Mouse (Mus musculus) gastrocnemius, postnatal 10 days (tissue): ENCODE measurements around the gene Zkscan7. TPM values are rescaled to one million over a fixed set of nuclear protein-coding genes. Genes with fewer than 3 reads are reported as not detected.
"Not testable (repeated sequence)": the region's sequence is repeated elsewhere in the genome, so short reads cannot be mapped to it uniquely, and the experiment has no call there.

ENCODE experiments used
- DNase-seq: peaks from one replicate; pipeline ENCODE4 v3.0.0; 2021; ENCODE audit warnings: mixed read lengths
- long read RNA-seq, 2 experiments: library from polyadenylated mRNA; stranded (forward); transcript quantifications; one replicate each; pipeline ENCODE4 v2.0.0; 2021
- total RNA-seq, 2 experiments: library from RNA; stranded (reverse); gene quantifications; 2 replicates each; pipeline ENCODE4 v1.2.3; 2021

Gene Zkscan7
- total RNA-seq: 1 to 10 TPM; 4.9 to 6.1 TPM
- long read RNA-seq, experiment 1, partial matches to known transcripts: 0 of 2 reads
- long read RNA-seq, experiment 1, other reads (novel, unspliced or antisense): 2 of 2 reads
- long read RNA-seq, experiment 2: 0 reads

DNA sequence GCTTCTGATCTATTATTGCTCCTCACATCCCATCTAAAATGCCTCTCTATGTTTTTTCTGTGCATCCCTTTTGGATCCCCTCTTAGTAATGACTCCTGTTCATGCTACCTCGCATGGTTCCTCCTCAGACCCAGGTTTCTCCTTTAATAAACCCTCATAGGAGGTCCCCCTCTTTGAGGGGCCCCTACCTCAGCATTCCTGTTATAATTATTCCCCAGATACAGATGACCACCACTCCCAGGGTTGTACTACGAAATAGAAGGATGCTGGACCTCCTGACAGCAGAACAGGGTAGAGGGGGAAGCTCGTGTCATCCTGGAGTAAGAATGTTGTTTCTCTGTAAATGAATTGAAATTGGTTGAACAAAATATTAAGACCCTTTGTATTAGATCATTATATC, at the start of gene Zkscan7:
TSS of gene Zkscan7 (plus strand) at position 301 of the 400 bp plus-strand sequence.
- no peak for DNase-seq

DNA sequence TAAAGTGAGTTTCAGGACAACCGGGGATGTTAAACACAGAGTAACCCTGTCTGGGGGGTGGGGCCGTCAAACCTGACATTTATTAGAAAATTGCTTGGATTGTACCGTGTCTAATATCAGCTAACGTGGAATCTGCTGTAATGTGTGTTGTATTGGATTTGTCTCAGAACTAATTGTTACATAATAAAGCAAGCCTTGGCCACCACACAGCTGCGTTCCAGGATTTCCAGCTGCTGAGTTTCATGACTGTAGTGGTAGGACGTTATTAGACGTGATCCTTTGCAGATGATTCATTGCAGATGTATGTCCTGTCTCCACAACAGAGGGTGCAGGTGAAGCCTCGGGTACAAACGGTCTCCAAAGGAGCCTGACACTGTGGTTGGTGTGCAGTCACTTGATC, 49.4 kb upstream of the Zkscan7 start:
- no peak for DNase-seq

DNA sequence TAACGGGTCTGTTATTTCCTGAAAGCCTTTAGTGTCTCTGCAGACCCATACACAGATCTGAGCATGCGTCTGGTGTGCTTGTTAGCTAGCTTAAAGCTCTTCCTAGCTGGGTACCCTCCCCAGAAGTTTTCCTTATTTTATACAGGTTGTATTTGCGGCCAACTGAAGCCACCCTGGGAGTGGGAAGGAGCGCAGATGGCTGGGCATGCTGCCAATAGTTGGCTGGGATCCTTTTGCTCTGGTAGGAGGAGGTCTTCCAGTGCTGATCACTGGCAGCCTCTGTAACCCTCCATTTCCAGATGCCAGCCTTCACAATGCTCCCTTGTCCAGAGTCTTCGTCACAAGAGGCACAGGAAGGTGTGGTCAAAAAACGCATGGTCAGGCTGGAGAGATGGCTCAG, 48.7 kb upstream of the Zkscan7 start:
- DNase-seq: peak; percentile 48

DNA sequence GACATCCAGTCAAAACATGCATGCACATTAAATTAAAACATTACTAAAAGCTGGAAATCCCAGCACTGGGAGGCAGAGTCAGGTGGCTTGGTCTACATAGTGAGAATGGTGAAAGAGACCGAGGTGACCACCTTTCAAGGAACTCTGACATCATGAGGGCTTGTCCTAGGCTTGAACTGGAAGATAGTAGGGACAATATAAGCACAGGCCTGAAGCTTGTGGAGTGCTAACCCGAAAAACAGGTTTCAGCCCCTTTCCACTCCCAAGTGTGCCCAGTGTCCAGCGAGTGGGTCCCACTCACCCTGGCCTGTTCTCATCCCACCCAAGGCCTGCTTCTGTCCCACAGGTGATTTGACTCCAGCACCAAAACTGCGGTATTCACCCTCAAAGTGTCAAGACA, 48.3 kb upstream of the Zkscan7 start:
- no peak for DNase-seq

DNA sequence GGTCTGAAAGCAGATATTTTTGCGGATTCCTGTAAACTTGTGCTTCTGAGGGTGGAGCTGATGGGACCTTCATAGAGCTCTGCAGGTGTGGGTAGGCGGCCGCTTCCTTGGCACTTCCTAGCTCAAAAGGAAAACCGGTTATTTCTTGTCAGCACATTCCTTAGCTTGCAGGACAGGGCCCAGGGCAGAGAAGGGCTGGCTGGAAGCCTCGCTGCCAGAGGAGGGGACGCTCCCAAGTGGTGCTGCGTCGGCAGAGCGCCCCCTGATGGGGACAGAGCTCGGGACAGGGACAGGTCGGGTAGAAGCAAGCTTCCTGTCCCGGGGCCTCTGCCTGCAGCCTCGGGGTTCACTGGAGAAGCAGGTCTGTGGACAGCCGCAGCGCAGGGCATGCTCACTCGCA, 47.8 kb upstream of the Zkscan7 start:
- peak; percentile 42 for DNase-seq

DNA sequence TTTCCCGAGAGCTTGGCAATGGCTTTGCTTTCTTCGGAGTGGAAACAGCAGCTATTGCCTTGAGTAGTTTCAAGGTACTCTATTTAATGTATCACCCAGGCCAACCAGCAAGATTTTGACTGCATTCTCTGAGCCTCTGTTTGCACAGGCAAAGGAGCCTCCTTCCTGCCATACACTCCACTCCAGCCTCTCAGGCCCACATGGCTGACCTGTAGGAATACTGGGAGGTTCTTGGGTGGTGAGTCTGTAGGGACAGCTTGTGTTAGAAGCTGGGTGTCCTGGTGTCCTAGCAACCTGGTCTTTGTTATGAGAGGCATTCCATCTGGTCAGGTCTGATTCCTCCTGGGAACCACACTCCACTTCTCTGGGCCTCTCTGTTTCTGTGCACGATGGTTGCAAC, 41.7 kb upstream of the Zkscan7 start, which contains the start of gene Gm35549:
TSS of gene Gm35549 (minus strand) at position 276 of the 400 bp plus-strand sequence.
- no peak for DNase-seq

DNA sequence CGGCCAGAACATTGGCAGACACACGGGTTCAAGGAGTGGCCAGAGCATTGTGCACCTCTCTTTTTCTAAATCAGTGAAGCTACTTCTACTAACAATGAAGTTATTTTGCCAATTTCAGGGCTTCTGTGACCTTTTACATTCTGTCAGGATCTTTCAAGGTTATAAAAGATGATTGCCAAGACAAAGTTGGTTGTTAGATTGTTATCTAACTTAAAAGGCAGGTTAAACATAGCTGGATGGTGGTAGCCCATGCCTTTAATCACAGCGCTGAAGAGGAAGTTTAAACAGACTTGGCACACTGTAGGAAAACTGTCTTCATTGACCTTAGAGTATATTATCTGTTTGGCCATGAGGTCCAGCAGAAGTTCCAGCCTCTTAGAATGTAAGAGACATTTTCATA, 39.9 kb upstream of the Zkscan7 start:
- no peak for DNase-seq

DNA sequence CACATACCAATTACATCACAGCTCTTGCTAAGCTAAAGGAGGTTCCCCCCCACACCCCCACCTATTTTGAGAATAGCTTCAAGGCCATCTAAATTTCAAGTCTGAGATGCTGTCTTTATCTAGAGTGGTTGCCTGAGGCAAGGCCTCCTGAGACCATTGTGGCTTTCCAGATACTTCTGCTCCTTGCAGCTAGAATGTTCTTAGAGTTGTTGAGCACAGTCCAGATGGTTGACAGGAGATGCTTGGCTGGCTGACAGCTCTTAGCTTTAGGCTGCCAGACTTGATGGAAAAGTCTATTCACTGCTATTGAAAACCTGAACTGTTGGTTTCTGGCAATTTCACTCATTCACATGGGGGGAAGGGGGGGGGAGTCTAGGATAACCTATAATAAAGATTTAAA, 39.3 kb upstream of the Zkscan7 start:
- no peak for DNase-seq

DNA sequence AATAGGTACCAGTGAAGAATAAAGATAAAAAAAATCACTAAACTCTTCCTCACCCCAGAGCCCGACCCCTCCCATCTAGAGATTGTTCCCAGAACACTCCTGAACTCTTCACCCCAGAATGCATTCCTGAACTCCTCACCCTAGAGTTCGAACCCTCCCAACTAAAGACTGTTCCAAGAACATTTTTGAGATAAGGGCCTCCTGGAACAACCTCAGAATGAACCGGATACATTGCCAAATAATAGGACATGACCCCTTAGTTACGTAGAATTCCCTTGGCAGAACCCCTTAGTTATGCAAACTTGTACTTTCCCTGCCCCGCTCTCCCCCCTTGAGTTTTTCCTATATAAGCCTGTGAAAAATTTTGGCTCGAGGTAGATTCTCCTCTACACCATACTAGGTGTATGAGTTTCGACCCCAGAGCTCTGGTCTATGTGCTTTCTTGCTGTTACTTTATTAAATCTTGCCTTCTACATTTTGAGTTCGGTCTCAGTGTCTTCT, 37.6 kb upstream of the Zkscan7 start:
- not testable (repeated sequence) for DNase-seq

DNA sequence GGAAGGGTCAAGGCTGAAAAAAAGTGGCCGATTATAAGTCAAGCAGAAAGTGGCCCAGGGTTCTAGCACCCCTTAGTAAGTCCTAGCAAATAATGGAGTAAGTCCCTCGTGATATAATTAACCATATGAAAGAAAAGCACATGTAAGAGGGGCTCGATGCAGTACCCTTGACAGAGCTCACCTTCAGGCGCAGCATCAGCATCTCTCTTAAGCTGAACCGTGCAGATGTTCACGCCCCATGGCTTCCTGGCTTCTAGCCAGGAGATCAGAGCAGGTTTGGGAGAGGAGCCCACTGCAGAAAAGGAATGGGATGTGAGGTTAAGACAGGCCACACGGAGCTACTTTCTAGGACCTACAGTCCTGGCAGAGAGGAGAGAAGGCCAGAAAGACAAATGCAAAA, 31.0 kb upstream of the Zkscan7 start:
- no peak for DNase-seq

DNA sequence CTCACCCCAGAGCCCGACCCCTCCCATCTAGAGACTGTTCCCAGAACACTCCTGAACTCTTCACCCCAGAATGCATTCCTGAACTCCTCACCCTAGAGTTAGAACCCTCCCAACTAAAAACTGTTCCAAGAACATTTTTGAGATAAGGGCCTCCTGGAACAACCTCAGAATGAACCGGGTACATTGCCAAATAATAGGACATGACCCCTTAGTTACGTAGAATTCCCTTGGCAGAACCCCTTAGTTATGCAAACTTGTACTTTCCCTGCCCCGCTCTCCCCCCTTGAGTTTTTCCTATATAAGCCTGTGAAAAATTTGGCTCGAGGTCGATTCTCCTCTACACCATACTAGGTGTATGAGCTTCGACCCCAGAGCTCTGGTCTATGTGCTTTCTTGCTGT, 30.3 kb upstream of the Zkscan7 start:
- not testable (repeated sequence) for DNase-seq

DNA sequence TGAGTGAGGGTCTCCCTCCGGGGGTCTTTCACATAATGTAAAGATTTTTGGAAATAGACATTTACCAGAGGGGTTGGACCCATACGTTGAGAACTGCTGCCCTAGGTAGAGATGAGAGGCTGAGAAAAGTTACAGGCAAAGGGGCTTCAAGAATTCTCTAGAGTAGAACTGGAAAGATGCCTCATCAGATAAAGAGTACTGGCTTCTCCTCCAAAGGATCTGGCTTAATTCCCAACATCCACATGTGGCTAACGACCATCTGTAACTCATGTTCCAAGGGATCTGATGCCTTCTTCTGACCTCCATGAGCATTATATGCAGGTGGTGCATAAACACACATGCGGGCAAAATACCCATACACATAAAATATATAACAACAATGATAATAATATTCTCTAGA, 29.9 kb upstream of the Zkscan7 start:
- DNase-seq: no peak

DNA sequence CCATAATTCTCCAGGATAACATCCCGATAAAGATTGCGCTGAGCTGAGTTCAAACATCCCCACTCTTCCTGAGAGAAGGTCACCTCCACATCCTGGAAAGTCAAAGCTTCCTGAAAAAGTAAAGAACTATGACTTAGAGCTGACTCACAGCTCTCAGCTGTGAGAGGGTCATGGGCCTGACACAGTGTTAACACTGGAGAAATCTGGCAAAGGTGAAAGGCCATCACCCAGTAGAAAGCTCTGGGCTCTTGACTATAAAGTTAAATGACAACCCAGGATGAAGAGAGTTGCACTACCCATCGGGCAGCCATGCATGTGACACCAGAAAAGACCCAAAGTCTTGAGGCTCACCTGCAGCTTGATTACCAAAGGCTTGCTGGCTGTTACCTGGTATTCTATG, 28.8 kb upstream of the Zkscan7 start:
- DNase-seq: no peak

DNA sequence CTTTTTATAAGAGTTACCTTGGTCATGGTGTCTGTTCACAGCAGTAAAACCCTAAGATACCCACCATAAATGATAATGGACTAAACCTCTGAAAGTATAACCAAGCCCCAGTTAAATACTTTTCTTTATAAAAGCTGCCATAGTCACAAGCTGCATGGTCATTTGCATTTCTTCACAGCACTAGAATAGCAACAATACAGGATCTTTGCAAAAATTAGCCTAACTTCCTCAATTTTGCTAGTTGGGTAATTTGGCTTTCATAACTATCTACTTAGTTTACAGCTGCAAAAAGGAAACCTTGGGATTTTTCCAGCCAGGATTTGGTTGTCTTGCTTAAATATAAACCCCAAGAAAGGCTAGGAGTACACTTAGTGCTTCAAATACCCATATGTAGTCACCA, 24.7 kb upstream of the Zkscan7 start:
- DNase-seq: no peak

DNA sequence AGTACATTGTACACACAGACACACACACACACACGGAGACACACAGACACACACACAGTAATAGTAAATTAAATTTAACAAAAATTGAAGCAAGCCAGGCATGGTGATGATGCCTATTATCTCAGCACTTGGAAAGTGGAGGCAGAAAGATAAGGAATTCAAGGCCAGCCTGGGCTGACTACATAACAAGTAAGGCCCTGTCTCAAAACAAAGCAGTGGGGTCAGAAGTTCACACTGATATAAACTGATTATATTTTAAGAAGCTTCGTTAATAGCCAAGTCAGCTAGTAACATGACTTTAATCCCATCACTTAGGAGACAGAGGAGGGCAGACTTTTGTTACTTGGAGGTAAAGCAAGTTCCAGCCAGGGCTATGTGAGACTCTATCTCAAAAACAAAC, 21.8 kb upstream of the Zkscan7 start:
- DNase-seq: no peak

DNA sequence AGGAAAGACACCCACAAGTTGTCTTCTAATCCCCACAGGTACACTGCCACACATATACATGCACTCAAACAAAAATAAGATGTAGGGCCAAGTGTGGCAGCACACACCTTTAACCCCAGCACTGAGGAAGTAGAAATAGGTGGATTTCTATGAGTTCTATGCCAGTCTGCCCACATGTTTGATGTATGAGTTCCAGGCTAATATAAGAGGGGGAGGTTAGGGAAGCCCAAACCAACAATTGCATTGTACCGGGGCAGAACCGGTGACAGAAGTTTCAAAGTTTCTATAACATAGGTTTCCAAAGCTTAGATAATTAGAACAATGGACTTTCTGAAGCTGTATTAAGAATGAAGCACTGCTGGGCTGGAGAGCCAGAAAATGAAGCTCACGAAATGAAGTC, 20.6 kb upstream of the Zkscan7 start:
- no peak for DNase-seq

DNA sequence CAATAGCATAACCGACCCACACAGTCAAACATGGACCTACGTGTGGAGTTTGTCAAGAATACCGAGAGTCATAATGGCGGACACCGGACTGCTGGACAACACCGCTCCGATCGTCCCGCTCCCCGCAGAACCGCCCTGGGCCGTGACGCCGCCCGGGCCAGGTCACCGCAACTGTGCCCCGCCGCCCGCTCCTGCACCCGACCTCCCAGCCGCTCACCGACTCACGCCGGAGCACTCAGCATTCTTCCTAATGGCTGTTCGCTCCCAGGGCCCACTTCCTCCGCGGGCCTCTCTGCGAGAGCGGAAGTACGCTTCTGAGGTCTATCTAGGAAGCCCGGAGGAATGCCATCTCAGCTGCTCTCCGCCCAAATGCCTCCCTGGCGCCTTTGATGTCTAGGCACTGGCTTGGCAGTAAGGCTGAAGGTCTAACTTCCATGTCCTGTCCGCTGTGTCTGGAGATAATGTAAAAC, 19.8 kb upstream of the Zkscan7 start, which contains the start of gene Zfp445:
TSS of gene Zfp445 (minus strand) at position 310 of the 470 bp plus-strand sequence.
- DNase-seq: peak; percentile 63

DNA sequence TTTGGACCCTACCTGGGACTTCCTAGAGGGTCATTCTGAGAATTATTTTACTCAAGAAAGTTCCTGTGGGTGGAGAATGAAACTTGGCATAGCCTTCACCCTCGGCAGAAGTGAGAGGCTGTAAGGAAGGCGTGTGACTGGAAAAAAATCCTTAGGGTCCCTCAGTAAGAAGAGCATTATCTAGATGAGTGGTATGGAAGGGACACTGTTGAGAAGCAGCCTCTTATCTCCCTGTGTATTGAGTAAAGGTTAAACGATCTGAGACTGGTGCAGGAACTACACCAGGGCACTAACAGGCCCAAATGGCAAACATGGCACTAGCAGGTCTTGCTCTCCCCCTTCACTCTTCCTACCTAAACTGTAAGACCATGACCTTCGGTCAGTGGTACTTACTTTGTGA, 19.3 kb upstream of the Zkscan7 start:
- no peak for DNase-seq

DNA sequence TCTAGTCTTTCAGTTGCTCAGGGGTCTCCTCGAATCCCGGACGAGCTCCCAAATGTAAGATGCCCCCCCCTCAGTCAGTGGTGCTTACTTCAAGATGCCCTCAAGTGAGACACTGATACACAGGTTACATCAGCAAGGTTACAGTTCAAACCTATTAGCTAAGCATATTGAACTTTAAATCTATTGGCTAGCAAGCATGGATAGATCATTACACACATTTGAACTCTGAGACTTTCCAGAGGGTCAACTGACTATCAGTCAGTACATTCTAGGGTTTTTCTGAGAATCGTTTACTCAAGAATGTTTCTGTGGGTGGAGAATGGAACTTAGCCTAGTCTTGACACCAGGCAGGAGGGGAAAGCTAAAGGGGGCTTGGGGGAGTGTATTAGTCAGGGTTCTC, 12.9 kb upstream of the Zkscan7 start:
- DNase-seq: no peak

DNA sequence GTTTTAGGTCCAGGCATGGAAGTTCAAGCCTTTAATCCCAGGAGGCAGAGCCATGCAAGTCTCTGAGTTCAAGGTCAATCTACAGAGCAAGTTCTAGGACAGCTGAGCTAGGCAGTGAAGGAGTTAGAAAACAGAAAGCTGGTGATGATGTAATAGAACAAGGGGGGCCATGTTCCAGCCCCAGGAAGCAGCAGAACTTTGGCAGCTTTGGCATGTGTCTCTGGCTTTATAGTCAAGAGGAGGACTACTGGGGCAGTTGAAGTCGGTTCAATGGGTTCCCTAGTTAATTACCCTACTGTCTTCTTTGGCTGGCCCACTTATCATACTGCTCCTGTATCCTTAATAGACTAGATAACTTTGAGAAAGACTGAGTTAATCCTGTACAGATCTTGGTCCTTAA, 10.8 kb upstream of the Zkscan7 start:
- no peak for DNase-seq

DNA sequence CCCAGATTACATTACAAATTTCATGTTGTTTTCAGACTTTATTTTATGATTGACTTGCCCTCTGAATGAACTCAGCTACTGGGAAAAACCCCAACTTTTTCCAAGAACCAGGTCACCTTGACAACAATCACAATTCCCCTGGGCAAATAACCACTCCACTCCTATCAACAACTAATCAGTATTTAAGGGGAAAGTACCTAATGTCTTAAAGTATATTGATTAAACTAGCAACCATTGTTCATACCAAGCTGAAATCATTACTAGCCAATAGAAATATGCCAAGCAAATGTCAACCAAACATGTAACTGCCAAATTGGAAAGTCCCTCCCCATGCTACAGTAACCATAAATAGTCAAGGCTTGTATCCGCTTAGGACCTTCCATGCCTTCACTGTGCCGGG, 10.3 kb upstream of the Zkscan7 start:
- DNase-seq: no peak

DNA sequence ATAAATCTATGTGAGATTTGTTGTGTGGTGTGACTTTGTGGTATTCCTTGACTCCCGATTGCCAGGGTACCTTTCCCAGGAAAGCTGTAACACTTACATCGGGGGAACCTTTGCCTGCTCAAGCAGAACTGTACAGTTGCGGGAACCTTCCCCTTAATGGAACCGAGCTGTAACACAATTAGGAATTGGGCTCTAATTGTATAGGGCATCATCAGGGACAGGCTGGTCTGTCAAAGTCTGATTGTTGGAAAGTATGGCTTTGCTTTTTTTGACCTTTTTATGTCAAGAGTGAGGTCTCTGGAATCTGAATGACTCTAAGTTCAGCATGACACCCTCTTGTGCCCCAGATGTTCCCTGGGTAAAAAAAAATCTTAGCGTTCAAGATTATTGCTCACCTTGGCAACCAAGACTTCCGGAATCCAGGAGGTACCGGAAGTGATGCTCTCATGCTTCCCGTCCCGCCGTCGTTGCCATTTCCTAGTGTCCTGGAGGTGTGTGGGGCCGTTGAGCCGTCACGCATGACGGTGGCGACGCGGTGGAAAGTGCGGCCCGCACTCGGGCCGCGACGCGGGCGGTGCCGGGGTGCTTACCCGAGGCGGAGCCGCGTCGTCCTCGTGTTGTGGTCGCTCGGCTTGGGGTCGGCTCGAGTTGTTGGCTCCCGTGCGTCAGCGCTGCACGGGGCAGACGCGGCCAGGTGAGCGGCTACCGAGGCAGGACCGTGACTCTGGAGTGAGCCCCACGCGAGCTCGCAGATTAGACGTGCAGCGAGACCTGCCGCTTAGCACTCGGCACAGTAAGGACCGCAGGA, 1.1 kb downstream of the Zkscan7 start:
- DNase-seq: peak; percentile 35

DNA sequence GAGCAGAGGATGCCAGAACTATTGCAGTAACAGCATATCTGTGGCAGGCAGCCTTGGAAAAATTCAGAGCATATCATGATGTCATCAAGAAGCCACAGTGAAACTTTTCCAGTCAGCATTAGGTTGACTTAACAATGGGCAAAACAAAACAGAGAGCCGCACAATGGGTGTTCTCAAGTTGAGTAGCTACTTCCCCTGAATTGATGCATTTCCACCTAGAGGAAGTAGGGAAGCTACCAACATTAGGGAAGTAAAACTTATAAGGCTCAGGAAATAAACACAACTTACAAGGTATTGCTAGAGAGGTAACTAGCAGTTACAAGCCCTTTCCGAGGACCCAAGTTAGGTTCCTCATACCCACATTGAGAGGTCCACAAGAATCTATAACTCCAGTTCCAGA, 15.6 kb downstream of the Zkscan7 start:
- no peak for DNase-seq
